Mouse (Mus musculus): ENCODE data around the gene Rgs3.
A peak's percentile ranks its signal among the peaks of the same experiment; 100 is the strongest.
"Not testable (repeated sequence)": the region's sequence is repeated elsewhere in the genome, so short reads cannot be mapped to it uniquely, and the experiment has no call there.

The Rgs3 gene

DNA sequence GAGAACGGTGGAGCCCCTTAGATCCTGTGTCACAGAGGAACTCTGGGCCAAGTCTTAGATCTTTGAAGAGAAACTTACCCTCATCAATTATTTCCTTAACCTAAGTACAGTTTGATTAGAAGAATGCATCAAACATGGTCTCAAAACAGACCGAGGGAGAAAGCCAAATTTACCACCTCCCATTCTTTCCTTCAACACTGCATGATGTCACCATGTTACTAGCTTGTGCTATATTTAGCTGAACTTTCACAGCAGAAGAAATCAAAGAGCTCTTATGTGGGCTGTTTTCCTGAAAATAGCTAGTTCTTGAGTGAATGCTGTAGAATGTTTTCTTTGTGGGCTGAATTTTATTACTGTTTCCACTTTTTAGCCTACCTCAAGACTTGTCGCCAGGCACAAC, 2.2 kb upstream of the Rgs3 start:
- DNase-seq: no peak

DNA sequence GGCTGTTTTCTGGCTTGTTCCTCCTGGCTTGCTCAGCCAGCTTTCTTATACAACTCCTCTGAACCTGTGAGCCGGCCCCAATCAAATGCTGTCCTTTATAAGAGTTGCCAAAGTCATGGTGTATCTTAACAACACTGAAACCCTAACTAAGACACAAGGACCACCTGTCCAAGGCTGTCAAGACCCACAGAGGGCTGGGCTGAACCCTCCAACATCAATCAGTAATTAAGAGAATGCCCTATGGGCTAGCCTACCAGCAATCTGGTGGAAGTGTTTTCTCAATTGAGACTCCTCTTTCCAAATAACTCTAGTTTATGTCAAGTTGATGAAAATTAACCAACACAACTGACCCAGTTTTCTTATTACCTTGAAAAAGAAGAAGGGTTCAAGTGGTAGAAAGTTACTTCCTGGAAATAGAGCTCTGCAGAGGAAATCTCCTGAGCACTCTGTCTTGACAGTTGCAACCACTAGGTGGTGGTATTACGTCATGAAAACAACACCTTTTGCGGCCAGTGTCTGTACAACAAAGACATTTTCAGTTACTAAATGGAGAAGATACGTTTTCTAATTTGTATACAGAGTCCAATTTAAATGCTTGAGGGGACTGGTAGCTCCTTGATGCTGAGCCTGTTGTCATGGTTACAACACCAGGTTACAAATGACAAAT, 1.4 kb downstream of the Rgs3 start:
- peak; percentile 57 for DNase-seq

DNA sequence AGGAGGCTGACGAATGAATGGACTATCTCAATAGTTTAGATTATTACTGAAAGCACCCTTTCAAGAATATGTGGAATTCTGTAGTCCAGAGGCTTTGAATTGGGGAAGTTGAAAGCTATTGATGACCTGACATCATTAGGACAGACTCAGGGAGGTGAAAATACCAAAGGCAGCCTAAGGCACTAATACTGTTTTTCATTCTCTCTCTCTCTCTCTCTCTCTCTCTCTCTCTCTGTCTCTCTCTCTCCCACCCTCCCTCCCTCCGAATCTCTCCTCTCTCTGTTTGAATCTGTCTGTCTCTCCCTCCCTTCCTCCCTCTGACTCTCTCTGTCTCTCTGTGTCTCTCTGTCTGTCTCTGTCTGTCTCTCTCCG, 2.0 kb downstream of the Rgs3 start:
- no peak for DNase-seq

DNA sequence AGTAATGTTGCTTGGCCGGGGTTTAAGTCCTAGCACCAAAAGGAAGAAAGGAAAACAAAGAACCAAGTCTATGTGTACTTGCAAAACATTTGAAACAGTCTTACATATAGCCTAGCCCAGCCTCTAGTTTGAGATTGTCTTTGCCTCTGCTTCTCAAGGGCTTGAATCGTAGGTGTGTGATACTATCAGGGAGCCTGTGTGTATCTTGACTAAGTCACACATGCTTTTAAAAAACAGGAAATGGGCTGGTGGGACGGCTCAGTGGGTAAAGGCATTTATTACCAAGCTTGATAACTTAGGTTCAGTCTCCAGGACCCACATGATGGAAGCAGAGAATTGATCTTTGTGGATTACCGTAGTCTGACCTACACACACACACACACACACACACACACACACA, 2.4 kb downstream of the Rgs3 start:
- no peak for DNase-seq

DNA sequence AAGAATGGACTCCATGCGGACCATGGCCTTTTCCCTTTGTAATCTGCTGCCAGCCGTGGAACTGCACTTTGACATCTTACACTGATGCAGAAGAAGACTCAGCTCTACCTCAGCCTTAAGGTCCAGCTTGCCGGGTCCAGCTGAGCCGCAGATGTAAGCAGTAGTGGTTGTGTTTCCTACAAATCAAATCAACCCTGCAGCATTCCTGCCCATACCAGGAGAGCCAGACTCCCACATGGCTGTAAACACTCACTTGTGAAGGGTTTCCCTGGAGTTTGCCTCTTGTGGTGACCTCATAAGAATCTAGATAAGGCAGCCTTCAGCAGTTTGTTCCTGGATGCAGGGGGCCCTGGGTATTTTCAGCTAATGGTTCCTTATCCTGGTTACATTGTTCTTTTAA, 6.9 kb downstream of the Rgs3 start:
- no peak for DNase-seq

DNA sequence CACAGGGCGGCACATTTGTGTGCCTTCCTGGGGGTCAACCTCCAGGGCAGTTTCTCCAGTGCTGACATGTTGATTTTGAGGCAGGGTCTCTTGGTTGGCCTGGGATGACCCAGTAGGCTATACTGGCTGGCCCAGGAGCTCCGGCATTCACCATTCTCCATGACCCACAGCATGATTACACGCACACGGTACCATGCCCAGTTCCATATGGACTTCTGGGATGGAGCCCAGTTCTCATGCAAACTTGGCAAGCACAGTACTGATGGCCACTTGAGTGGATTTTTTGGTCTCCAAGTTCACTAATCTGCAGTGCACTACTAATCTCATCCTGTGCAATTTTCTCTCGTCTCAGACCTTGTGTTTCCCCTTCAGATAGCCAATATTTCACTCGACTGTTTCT, 8.0 kb downstream of the Rgs3 start:
- peak; percentile 70 for DNase-seq

DNA sequence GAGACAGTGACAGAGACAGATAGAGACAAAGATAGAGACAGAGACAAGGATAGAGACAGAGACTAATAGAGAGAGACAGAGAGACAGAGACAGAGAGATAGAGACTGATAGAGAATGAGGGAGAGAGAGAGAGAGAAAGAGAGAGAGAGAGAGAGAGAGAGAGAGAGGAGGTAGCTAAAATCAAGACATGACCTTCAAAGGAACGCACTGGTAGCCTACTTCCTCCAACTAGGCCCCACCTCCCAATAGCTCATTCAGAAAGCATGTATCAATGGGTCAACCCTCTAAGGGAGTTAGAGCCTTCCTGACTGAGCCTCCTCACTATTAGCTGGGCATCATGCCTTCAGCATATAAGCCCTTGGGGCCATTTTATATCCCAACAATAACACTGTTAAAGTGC, 8.7 kb downstream of the Rgs3 start:
- DNase-seq: no peak

DNA sequence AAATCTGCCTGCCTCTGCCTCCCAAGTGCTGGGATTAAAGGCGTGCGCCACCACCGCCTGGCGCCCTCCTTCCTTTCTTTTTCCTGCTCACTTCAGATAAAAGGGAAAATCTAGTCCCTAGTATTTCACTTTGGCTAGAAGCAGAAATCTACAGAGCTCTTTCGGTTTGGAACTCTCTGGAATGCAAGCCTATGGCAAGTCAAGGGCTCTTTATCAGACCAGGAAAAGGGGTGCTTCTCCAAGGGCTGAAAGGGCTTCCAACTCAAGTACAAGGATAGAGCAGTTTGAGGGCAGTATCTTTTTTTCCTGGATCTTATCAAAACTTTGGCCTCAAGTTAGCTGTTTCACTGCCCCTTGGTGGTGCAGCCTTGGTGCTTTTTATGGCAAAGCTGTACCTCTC, 10.0 kb downstream of the Rgs3 start:
- no peak for DNase-seq

DNA sequence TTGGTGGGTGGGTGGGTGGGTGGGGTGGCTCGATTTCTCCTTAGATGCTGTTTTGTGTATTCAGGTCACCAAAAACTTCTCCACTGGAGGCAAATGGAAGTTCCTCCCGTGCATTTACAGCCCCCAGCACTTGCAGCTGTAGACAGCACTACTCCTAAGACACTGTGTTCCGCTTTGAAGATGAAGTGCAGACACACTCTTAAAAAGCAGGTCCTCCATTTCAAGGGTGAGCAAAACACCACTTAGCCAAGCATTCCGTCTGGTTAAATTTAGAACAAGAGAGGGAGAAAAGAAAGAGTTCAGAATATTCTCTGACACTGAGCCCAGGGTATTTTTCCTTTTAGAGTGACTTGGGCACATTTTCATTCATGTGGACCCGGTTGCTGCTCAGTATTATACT, 10.4 kb downstream of the Rgs3 start:
- DNase-seq: no peak

DNA sequence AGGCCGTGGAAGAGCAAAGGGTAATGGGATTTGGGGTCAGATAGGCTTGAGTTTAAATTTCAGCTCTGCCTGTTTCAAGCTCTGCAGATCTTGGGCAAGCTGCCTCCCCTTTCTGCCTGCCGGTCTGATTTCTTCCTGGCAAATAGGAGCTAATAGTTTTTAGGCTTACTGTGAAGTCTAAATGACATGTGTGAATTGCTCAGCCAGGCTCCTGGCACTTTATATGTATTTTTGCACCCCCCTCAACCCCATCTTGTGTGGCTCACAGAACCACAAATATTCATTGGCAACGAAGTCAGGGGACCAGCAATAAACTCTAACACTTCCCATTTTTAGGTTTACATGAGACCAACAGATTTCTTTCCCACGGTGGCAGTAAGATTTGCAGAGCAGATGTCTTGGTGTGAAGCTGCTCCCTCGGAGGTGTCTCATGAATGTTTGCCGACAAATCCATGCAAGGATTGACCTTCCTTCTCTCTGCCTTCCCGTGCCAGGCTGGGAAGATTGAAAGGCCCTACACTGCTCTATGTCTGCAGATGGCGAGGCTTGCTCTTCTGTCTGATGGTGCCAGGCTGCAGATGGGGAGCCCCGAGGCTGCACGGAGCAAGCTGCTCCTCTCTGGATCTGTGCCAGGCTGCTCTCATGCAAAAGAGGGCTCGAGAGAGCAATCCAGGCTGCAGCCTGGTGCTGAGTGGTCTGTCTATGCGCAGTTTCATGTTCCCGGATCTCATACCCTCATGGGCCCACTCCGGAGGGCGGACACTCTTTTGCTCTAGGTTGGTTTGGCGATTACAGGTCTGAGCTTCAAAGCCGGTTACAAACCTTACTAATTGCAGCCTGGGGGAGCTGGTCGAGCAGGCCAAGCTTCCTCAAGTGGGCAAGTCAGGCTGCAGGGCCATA, 23.0 kb downstream of the Rgs3 start:
- DNase-seq: peak; percentile 96

DNA sequence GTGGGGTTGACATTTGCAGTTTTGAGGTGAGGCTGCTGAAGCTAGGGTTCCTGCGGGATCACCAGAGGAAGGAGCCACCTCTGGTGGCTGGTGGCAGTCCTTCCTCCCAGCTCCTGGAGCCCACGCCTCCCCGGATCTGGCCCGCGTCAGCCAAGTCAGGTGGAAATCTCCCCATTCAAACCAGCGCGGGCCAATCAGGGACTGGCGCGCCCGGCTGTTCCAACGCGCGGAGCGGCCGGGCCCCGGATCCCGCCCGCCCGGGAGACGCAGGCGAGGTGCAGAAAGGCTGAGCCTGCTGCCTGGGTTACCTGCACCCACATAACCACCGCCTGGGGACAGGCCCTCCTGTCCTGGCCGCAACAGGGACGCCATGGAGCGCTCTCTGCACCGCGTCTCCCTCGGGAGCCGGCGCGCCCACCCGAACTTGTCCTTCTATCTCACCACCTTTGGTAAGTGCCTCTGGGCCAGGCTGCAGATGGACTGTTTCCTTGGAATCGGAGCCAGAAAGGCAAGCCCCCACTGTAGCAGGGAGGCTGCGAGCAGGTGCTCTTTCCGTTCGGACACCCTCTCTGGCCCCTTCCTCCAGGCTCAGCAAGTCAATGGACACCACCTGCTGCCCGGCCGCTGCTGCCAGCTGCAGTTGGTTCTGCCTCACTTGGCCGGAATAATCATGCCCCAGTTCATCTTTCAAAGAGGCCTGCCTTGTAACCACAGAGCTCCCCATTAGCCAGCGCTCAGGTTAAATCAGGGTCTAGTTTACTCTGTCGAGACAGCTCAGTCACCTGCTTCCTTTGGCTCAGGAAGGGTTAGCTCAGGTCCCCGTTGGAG, 23.8 kb downstream of the Rgs3 start:
- DNase-seq: peak; percentile 80

DNA sequence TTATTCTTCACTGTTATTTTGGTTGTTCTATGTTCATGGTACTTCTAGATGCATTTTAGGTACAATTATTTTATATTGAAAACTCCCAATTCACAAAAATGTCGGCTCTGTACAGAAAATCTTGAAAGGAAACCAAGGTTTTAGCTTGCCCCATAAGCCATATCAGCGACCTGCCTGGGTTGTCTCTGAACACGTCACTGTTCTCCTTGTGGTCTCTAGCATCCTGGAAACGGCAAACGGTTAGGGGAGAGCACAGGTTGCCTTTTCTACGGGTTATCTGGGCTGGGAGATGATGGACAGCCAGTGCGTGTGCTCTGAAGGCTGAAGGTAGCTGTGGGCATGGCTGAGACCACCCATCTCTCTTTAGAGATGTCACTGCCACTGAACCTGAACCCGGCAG, 27.4 kb downstream of the Rgs3 start:
- no peak for DNase-seq

DNA sequence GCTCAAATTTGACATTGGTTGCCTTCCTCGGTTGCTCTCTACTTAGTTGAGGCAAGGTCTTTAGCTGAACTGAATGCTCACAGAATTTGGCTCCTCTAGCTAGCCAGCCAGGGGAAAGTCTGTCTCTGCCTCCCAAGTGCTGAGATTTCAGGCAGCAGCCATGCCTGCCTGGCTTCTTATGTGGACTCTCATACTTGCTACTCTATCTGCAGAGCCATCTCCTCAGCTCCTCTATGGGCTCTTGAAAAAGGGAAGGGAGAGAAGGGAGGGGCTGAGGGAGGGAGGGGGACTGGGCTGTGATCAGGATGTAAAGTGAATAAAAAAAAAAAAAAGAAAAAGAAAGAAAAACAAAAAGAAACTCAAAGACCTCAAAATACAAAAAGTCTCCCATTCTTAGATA, 31.2 kb downstream of the Rgs3 start:
- DNase-seq: no peak

DNA sequence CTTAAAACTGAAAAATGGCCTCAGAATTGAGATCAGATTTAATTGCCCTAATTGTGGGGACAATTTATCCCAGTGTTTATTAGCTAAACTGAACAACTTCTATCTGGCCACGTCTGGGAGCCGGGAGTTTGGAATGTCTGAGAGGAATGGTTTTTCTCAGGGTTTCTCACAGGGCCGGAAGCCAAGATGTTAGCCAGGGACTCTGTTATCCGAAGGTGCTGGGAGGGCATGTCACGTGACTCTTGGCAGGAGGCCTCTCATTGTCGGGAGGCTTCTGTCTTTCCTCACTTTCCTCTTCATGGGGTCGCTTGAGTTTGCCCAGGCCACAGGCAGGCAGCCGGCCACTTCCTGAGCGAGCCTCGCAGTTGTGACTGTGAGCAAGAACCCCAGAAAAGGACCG, 31.7 kb downstream of the Rgs3 start:
- no peak for DNase-seq

DNA sequence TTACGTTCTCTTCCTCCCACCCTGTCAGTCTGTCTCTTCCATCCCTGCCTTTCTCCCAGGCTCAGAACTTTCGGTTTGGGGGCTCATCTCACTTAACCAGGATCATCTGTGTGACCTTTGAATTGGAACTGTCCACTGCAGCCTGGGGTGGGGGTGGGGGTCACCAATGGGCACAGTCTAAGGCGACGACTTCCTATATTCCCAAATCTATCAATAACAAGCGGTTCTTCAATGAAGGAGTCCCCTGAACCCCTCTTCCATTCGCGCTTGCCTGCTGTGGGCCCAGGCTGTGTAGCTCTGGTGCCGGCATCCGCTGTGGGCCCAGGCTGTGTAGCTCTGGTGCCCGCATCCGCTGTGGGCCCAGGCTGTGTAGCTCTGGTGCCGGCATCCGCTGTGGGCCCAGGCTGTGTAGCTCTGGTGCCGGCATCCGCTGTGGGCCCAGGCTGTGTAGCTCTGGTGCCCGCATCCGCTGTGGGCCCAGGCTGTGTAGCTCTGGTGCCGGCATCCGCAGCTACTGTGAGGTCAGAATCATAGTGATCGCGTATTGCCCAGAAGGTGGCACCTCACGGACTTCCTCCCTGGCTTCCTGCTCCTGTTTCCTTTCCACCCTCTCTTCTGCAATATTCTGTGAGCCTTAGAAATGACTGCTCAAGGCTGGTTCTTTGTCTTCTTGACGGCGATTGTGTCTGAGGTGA, 34.0 kb downstream of the Rgs3 start:
- DNase-seq: not testable (repeated sequence)

DNA sequence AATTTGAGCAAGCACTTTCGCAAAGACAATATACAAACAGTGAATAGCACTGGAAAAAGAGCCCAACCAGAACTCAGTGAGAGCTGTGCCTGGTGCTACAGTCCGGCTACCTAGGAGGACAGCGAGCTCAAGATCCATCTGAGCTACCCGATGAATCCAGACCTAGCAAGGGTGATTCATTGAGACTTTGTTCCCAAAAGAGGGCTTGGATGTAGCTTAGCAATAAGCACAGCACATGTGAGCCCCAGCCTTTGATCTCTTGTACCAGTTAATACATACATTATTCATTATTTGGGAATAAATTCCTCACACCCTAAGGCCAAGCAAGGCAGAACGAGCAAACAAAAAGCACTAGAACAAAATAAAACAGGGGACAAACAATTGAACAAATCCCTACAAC, 34.8 kb downstream of the Rgs3 start:
- DNase-seq: no peak

DNA sequence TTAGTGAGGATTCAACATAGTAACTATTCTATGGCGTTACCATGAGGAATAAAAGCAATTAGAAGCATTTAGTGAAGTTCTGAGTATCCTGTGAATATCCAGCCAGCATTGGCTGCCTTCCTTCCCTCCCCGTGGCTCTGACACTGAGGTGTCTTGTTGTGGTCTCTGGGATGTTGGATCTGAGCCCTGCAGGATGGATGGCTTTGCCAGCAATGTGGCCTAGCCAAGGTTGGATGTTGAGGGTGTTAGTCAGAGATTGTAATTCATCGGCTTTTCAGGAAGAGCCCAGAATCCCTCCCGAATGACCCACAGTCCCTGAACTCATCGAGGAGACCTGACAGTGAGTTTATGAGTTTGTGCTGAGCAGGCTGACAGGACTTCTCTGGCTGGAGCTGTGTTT, 36.4 kb downstream of the Rgs3 start:
- no peak for DNase-seq

DNA sequence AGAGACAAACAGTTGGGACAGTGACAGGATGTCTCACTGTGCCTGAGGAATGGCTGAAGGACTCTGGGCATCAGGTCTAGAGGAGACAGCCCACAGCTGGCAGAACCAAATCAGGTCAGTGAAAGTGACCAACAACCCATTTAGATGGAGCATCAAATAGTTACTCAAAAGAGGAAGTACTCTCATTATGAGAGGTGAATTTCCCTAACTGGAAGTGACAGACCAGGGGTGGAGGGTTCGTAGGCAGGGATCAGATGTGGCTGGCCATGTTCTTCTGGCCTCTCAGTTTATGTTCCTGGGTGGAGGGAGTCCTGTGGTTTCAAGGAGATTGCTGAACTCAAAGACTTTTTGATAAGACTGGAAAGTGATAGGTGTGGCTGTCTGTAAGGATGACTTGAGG, 40.9 kb downstream of the Rgs3 start:
- no peak for DNase-seq

DNA sequence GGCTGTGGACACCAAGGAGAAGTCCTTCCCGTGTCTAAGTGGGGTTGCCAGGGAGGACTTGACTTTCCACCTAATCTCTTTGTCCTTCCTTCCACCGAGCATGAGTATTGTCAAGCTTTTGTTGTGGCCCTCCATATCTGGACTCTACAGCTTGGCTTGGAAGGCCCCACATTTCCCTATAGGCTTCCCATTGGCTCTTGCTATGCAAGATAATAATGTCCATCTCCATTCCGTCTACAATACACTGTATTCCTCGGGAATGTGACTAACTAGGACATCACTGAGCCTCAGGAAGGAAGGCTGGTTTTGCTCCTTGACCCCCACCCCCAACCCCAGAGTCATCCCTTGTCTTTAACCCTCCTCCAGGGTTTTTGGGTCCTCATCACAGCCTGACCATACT, 44.0 kb downstream of the Rgs3 start:
- DNase-seq: no peak

DNA sequence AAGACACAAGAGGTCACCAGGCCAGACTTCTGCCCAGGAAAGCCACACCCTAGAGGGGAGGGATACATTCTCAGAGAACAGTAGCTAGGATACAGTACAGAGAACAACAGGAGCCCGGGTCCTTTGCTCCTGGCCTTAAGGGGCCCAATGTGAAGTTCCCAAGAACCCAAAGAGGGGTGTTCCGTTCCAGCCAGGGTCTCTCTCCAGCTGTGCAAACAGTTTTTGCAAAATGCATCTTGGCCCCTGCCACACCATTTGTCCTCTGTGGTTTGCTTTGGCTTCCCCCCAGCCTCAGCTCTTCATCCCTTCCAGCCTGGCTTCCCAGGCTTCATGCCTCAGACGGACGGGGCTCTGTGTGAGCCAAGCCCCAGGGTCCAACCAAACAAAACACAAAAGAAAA, 44.4 kb downstream of the Rgs3 start:
- no peak for DNase-seq

DNA sequence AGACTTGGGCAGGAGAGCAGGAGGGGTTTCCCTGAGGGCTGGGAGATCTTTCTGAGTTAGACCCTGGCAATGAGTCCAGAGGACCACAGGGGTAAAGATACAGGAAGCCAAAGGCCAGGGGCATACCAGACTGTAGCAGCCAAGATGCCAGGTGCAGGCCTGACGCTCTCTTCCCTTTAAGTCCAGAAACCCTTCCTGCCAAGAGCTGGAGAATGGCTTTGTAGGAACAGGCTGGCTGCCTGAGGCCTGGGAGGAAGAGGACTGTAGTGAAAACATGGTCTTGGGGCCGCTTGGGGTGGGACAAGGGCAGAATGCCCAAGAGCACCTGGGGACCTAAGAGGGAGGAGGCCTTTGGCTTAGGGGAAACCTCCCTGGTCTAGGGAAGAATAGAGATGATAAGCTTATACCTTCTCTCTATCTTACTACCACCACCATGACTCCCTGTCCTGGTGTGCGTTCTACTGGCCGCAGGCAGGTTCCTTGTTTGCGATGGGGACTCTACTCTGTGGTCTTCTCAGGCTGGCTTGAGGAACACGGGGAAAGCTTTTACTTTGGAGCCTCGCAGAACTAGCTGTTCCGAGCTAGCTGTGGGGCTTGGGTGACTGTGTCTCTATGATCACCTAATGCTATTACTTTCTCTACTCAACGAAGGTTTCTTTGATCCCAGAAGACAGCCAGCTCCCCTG, 46.4 kb downstream of the Rgs3 start:
- peak; percentile 73 for DNase-seq

DNA sequence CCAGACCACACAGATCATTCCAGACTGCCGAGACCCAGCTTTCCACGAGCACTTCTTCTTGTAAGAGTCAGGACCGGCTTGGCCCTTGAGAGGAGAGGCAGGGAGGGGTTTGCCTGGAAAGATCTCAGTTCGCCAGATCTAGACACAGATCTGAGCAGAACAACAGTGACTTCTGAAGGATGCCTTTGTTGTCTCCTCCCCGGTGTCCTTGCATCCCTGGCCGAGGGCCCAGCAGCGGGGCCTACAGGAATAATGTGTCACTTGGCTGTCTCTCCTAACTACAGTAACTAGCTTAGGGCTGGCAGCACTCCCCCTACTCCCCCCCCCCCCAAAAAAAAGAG, 46.9 kb downstream of the Rgs3 start:
- peak; percentile 56 for DNase-seq

DNA sequence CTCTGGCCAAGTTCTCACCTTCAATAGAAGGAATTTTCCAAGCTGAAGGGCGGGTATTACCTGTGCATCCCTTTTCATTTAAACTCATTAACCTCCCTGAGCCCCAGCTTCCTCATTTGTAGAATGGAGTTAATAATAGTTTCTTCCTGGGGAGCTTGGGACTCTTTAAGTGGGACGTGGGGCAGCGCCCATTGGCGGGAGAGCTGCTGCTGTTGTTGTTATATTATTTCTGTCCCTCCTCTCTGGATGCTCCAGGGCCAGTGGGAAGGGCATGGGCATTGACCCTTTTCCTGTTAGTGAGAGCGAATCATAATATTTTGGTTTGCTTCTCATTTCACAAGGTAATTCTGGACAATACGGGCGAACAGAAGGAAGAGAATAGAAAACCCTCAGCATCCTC, 47.3 kb downstream of the Rgs3 start:
- DNase-seq: no peak
